Mouse (Mus musculus) thymus, adult 2 months (tissue): ENCODE measurements at regions not wholly inside any gene's neighbourhood (a gene's known extent, or its start where the extent isn't known, plus 50 kb on each side); places are given as distances from the start of the nearest gene placed in this dataset.

ENCODE experiments used
- DNase-seq: peaks from one replicate; pipeline ENCODE4 v3.0.0; 2021
- H3K27ac ChIP-seq: fragments of 200-500 bp; 2 replicates; pipeline ENCODE4 v1.5.1; 2012; ENCODE audit warnings: low read length, control low read depth; ENCODE audit not compliant: control insufficient read depth, insufficient read depth
- H3K27me3 ChIP-seq: fragments of 200-500 bp; 2 replicates; pipeline ENCODE4 v1.6.1; 2012; ENCODE audit warnings: mild to moderate bottlenecking, low read length, moderate library complexity, mixed read lengths; ENCODE audit not compliant: control insufficient read depth, insufficient read depth
- H3K36me3 ChIP-seq: fragments of 200-500 bp; 2 replicates; pipeline ENCODE4 v1.6.1; 2012; ENCODE audit warnings: mild to moderate bottlenecking, low read length, moderate library complexity; ENCODE audit not compliant: control insufficient read depth, insufficient read depth
- H3K4me1 ChIP-seq: fragments of 200-500 bp; replicated peaks from 2 replicates; pipeline ENCODE4 v1.6.1; 2012; ENCODE audit warnings: low read length; ENCODE audit not compliant: control insufficient read depth, insufficient read depth
- H3K4me3 ChIP-seq: fragments of 200-500 bp; 2 replicates; pipeline ENCODE4 v1.5.1; 2012; ENCODE audit warnings: mild to moderate bottlenecking, low read length, control low read depth, moderate library complexity; ENCODE audit not compliant: control insufficient read depth, insufficient read depth
- CTCF ChIP-seq: fragments of 200-500 bp; IDR thresholded peaks from 2 replicates; pipeline ENCODE4 v1.5.1; 2012; ENCODE audit warnings: mild to moderate bottlenecking, control low read depth, low read length, moderate library complexity, borderline replicate concordance; ENCODE audit not compliant: control insufficient read depth, poor library complexity, insufficient read depth; ENCODE audit errors: extremely low read depth
- POLR2A ChIP-seq: fragments of 200-500 bp; IDR thresholded peaks from 2 replicates; pipeline ENCODE4 v1.6.1; 2012; ENCODE audit warnings: mild to moderate bottlenecking, low read length, control low read depth, moderate library complexity; ENCODE audit not compliant: control insufficient read depth, poor library complexity, insufficient read depth; ENCODE audit errors: extremely low read depth
- WGBS: fragments of 180-500 bp; shearing (Covaris S2); methylation state at CpG from one replicate; pipeline ENCODE4 v1.1.7; 2018; 5-methylcytosine and 5-hydroxymethylcytosine counted together

DNA sequence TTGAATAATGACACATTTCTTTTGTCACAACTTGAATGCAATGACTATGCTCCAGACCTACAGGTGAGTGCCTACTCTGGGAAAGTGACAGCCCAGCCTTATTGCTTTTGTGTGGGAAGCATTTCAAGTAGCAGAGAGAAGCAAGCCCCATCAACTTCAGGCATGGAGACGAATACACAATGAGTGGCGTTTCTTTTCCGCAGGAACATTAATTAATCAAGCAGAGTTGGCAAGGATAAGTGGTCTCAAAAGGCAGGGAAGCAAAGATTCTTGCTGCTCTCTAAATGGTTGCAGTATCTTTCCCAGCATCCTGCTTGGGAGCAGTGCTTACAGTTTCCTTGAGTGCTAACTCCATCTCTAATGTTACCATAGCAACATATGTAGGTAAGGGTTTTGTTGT lies 285.6 kb upstream of the Pkdcc start:
- no peak for TF ChIP-seq POLR2A
- DNase-seq: no peak
- Histone ChIP-seq H3K27ac (no peak overlapping the region), H3K36me3 (no peaks in the 10 kb centered on the region), H3K4me3 (no peak overlapping the region), H3K4me1 (no peaks in the 10 kb centered on the region), H3K27me3 (no peaks in the 10 kb centered on the region)
- 83% methylated on average over 3 of the region's 3 CpGs for WGBS

DNA sequence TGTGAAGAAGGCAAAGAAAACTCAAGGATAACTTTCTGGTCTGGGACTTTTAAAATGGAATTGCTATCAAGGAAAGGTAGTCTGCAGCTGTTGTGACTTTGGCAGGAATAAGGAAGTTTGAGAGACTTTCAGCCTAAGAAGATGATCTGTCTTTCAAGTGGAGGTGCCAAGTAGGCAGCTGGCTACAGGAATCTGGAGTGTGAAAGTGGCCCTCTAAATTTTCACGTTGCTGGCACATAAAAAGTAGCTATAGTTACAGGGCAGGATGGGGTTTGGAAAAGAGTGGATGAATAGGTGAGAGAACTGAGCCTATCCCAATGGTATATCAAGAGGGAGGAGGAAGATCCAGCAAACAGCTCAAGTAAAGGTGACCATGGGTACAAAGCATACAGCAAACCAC lies 284.4 kb upstream of the Pkdcc start:
- TF ChIP-seq POLR2A: no peak
- TF ChIP-seq CTCF: no peak
- no peak for DNase-seq
- Histone ChIP-seq H3K36me3 (no peaks in the 10 kb centered on the region), H3K4me3 (no peak overlapping the region), H3K27ac (no peak overlapping the region), H3K4me1 (no peaks in the 10 kb centered on the region), H3K27me3 (no peaks in the 10 kb centered on the region)
- WGBS: 28% methylated on average over 1 of the region's 1 CpGs

DNA sequence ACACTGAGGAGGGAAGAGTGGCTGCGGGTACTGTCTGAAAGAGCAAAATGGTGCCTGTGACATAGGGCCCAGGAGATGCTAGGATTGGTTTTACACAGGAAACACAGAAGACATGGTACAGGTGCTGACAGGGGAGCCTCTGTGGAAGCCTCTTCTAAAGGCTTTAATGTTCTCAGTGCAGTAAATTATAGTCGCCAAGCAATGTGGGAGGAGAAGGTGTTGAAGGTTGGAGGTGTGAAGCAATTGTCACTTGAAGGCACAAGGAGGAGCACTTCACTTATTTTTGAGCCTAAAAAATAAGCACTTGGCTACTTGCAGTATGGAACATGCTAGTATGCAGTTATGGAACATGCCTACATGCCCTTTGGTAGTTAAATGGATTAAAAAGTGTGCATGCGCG lies 283.6 kb upstream of the Pkdcc start:
- WGBS: 91% methylated on average over 4 of the region's 4 CpGs
- Histone ChIP-seq H3K36me3 (no peaks in the 10 kb centered on the region), H3K27ac (no peak overlapping the region), H3K27me3 (no peaks in the 10 kb centered on the region), H3K4me3 (no peak overlapping the region), H3K4me1 (no peaks in the 10 kb centered on the region)
- DNase-seq: no peak
- TF ChIP-seq CTCF (no peak), POLR2A (no peak)

DNA sequence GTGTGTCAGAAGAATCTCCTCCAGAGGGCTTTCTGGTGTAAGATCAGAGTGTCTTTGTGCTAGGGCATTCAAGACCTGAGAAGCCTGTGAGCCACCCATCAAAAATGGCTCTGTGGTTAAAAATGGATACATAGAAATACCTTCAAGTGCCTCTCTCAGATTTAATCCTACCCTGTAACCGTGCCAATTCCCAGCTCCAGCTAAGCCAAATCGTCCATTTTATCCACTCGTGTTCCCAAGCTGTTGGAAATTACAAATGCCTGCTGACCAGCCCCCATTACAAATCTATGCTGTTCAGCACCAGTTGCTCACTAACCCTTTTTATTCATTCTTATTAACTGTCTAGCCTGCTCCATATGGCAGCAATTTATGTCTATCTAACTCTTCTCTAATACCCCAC lies 278.3 kb upstream of the Pkdcc start:
- WGBS: 90% methylated on average over 3 of the region's 3 CpGs
- Histone ChIP-seq H3K36me3 (no peaks in the 10 kb centered on the region), H3K4me1 (no peaks in the 10 kb centered on the region), H3K27ac (no peak overlapping the region), H3K4me3 (no peak overlapping the region), H3K27me3 (no peaks in the 10 kb centered on the region)
- no peak for DNase-seq
- TF ChIP-seq CTCF (no peak), POLR2A (no peak)

DNA sequence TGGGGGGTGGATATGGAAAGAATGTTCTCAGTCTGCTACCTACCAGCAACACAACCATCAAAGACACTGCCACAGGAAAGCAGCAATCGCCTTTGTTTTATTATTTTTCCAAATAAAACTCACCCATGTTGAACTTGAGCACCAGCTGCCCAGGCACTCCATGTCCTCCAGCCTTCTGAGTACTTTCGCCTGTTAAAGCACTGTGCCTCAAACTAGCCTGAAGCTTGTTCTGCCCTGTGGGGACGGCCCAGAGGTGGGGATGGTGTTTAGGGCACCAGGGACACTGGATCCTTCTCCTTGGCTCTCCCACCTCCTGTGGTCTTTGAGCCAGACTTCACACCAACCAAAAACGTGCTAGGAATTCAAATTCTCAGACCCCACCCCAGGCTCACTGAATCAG lies 269.0 kb upstream of the Pkdcc start:
- H3K27me3 ChIP-seq: no peaks in the 10 kb centered on the region
- no peak for DNase-seq
- TF ChIP-seq CTCF: no peak
- no peak for TF ChIP-seq POLR2A
- no peak overlapping the region for H3K27ac ChIP-seq
- WGBS: 73% methylated on average over 4 of the region's 4 CpGs
- H3K36me3 ChIP-seq: no peaks in the 10 kb centered on the region
- no peaks in the 10 kb centered on the region for H3K4me1 ChIP-seq
- H3K4me3 ChIP-seq: no peak overlapping the region

DNA sequence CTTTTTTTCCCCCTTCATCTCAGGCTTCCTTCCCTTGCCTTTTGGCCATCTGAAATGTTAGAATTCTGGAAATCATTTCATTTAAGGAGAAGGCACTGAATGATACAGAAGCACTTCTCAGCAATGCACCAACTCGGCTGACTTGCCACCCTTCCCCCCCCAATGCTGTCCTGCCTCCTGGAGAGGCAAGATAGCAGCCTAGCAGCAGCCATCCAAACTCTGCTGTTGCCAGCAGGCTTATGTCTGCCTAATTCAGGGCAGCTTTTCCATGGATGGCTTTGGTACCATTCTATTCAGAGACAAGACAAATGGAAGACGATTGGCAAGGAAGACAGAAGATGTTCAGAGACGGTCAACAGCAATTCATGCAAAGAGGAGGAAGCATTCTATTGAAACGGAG lies 265.3 kb upstream of the Pkdcc start:
- DNase-seq: no peak
- Histone ChIP-seq H3K27ac (no peak overlapping the region), H3K4me3 (no peak overlapping the region), H3K27me3 (no peaks in the 10 kb centered on the region), H3K4me1 (no peaks in the 10 kb centered on the region), H3K36me3 (no peaks in the 10 kb centered on the region)
- WGBS: 86% methylated on average over 4 of the region's 4 CpGs
- no peak for TF ChIP-seq CTCF
- TF ChIP-seq POLR2A: no peak

DNA sequence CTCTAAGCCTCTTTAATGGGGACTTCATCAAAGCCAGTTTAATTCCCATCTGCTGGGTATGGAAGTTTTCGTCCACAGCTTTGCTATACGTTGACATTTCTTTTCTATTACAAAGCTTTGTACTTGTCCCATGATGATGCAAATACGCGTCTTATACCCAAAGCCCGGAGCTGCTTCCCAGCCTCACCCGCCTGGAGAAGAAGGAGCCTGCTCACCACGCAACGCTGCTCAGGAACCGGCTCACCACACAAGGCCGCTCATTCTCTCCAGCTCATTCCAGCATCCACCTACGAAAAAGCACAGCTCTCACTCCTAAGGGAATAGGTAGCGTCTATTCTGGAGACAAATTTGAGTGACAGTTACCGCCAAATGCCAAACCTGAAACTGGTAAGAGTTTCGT lies 264.8 kb upstream of the Pkdcc start:
- WGBS: 91% methylated on average over 14 of the region's 14 CpGs
- no peak for DNase-seq
- H3K27ac ChIP-seq: no peak overlapping the region
- H3K4me1 ChIP-seq: no peaks in the 10 kb centered on the region
- H3K27me3 ChIP-seq: no peaks in the 10 kb centered on the region
- H3K36me3 ChIP-seq: no peaks in the 10 kb centered on the region
- H3K4me3 ChIP-seq: no peak overlapping the region
- TF ChIP-seq POLR2A (no peak), CTCF (no peak)
